Mouse (Mus musculus) ES-Bruce4 (cell line): ENCODE data around the gene Hc. TPM values are rescaled to one million over a fixed set of nuclear protein-coding genes. Genes with fewer than 3 reads are reported as not detected.

Experiments used
- H3K27ac ChIP-seq: 2 replicates; pipeline ENCODE4 v1.5.1; 2012; ENCODE audit warnings: low read length, inconsistent platforms; ENCODE audit not compliant: insufficient read depth
- H3K27me3 ChIP-seq: 2 replicates; pipeline ENCODE4 v1.6.1; 2012; ENCODE audit warnings: mild to moderate bottlenecking, low read length, inconsistent platforms; ENCODE audit not compliant: control insufficient read depth, poor library complexity, insufficient read depth, severe bottlenecking
- H3K36me3 ChIP-seq: 2 replicates; pipeline ENCODE4 v1.6.1; 2012; ENCODE audit warnings: inconsistent platforms, mild to moderate bottlenecking, low read length, moderate library complexity; ENCODE audit not compliant: control insufficient read depth, poor library complexity, insufficient read depth, severe bottlenecking
- H3K4me1 ChIP-seq: one replicate; pipeline ENCODE4 v1.8.1; 2011; ENCODE audit warnings: low read length; ENCODE audit not compliant: control insufficient read depth, insufficient read depth
- H3K4me3 ChIP-seq: 2 replicates; pipeline ENCODE4 v1.5.1; 2011; ENCODE audit warnings: low read depth, mild to moderate bottlenecking, low read length
- H3K9ac ChIP-seq: 2 replicates; pipeline ENCODE4 v1.6.1; 2012; ENCODE audit warnings: low read depth, mild to moderate bottlenecking, inconsistent platforms; ENCODE audit not compliant: poor library complexity, severe bottlenecking
- H3K9me3 ChIP-seq: replicated peaks from 2 replicates; pipeline ENCODE4 v1.6.1; 2012; ENCODE audit warnings: mild to moderate bottlenecking, low read length, inconsistent platforms; ENCODE audit not compliant: control insufficient read depth, poor library complexity, insufficient read depth, severe bottlenecking
- CTCF ChIP-seq: IDR thresholded peaks from one replicate; pipeline ENCODE4 v1.8.1; 2011; ENCODE audit warnings: low read depth, low read length
- EP300 ChIP-seq: IDR thresholded peaks from 2 replicates; pipeline ENCODE4 v1.6.1; 2011; ENCODE audit warnings: low read depth, low read length; ENCODE audit not compliant: insufficient read depth
- POLR2A ChIP-seq: IDR thresholded peaks from one replicate; pipeline ENCODE4 v1.8.1; 2011; ENCODE audit warnings: low read length; ENCODE audit not compliant: insufficient read depth
- polyA plus RNA-seq: library from polyadenylated mRNA; stranded (reverse); fragments of >200 nt; gene quantifications from 2 replicates; pipeline ENCODE4 v1.2.4, GENCODE M21; 2011; ENCODE audit warnings: low read depth; ENCODE audit not compliant: missing spikeins, insufficient read depth, insufficient read length

Hc gene
- polyA plus RNA-seq, 1 experiment, result not detected

- Histone ChIP-seq H3K27ac (no peak overlapping the region), H3K9ac (no peak overlapping the region), H3K4me3 (no peak overlapping the region), H3K9me3 (no peaks in the 10 kb centered on the region), H3K27me3 (no peaks in the 10 kb centered on the region), H3K36me3 (no peaks in the 10 kb centered on the region), H3K4me1 (no peaks in the 10 kb centered on the region)
- TF ChIP-seq EP300 (no peak), CTCF (no peak), POLR2A (no peak)
These were observed 17.9 kb upstream of the Hc start for GRCm38 (mm10) chr2:35079166-35079565.

GRCm38 (mm10) chr2:35074328-35074727 is 13.1 kb upstream of the Hc start:
- no peak overlapping the region for H3K4me3 ChIP-seq
- no peak overlapping the region for H3K9ac ChIP-seq
- no peak overlapping the region for H3K27ac ChIP-seq
- no peaks in the 10 kb centered on the region for H3K4me1 ChIP-seq
- no peaks in the 10 kb centered on the region for H3K27me3 ChIP-seq
- TF ChIP-seq POLR2A (no peak), CTCF (no peak)
- H3K36me3 ChIP-seq, result no peaks in the 10 kb centered on the region
- 0 out of 2 replicates have a peak, but pooled peaks cover 3% of the 10 kb centered on the region for H3K9me3 ChIP-seq

GRCm38 (mm10) chr2:35072547-35072946 is 11.3 kb upstream of the Hc start:
- TF ChIP-seq POLR2A (no peak), CTCF (no peak), EP300 (no peak)
- no peaks in the 10 kb centered on the region for H3K36me3 ChIP-seq
- 0 out of 2 replicates have a peak, but pooled peaks cover 3% of the 10 kb centered on the region for H3K9me3 ChIP-seq
- no peak overlapping the region for H3K27ac ChIP-seq
- H3K4me3 ChIP-seq, result no peak overlapping the region
- H3K27me3 ChIP-seq, result no peaks in the 10 kb centered on the region
- no peaks in the 10 kb centered on the region for H3K4me1 ChIP-seq
- no peak overlapping the region for H3K9ac ChIP-seq

GRCm38 (mm10) chr2:35070275-35070674 is 9.0 kb upstream of the Hc start:
- Histone ChIP-seq H3K4me3 (no peak overlapping the region), H3K9ac (no peak overlapping the region), H3K27me3 (no peaks in the 10 kb centered on the region), H3K9me3 (0 out of 2 replicates have a peak, but pooled peaks cover 3% of the 10 kb centered on the region), H3K27ac (no peak overlapping the region), H3K36me3 (no peaks in the 10 kb centered on the region), H3K4me1 (no peaks in the 10 kb centered on the region)
- TF ChIP-seq EP300, result no peak
- no peak for TF ChIP-seq CTCF
- TF ChIP-seq POLR2A, result no peak

- H3K4me1 ChIP-seq, result no peaks in the 10 kb centered on the region
- H3K4me3 ChIP-seq, result no peak overlapping the region
- 0 out of 2 replicates have a peak, but pooled peaks cover 3% of the 10 kb centered on the region for H3K9me3 ChIP-seq
- no peak overlapping the region for H3K27ac ChIP-seq
- H3K36me3 ChIP-seq, result no peaks in the 10 kb centered on the region
- no peak overlapping the region for H3K9ac ChIP-seq
- no peaks in the 10 kb centered on the region for H3K27me3 ChIP-seq
- TF ChIP-seq POLR2A (no peak), EP300 (no peak), CTCF (no peak)
These were observed 7.9 kb upstream of the Hc start for GRCm38 (mm10) chr2:35069124-35069523.

- H3K4me1 ChIP-seq, result no peaks in the 10 kb centered on the region
- H3K4me3 ChIP-seq, result no peak overlapping the region
- no peak overlapping the region for H3K27ac ChIP-seq
- H3K36me3 ChIP-seq, result no peaks in the 10 kb centered on the region
- no peaks in the 10 kb centered on the region for H3K27me3 ChIP-seq
- H3K9ac ChIP-seq, result no peak overlapping the region
- TF ChIP-seq POLR2A, result no peak
- no peak for TF ChIP-seq EP300
- no peak for TF ChIP-seq CTCF
- H3K9me3 ChIP-seq, result no peaks in the 10 kb centered on the region
These were observed 5.9 kb upstream of the Hc start for GRCm38 (mm10) chr2:35067117-35067516.
